Mouse (Mus musculus) limb, embryonic 12.5 days (tissue): ENCODE data around the gene Olfr633. TPM values are rescaled to one million over a fixed set of nuclear protein-coding genes. Genes with fewer than 3 reads are reported as not detected.

Experiments used
- polyA plus RNA-seq: library from polyadenylated mRNA; unstranded; fragments of >200 nt; fragmentation: Nextera tagmentation; extraction: Ambion mirVana; gene quantifications from 2 replicates; pipeline ENCODE4 v1.2.1, GENCODE M21; 2016

Gene Olfr633
- polyA plus RNA-seq, 1 experiment from 2014 or later, result not detected

Other genes starting within 250 kb of the Olfr633 start
- gene Olfr243, start 229.8 kb upstream of the Olfr633 start, polyA plus RNA-seq, result not detected in 2 replicates
- not detected in 2 replicates for gene Olfr628, start 214.1 kb upstream of the Olfr633 start, polyA plus RNA-seq
- gene Olfr629, start 199.5 kb upstream of the Olfr633 start, polyA plus RNA-seq, result not detected in 2 replicates
- gene Olfr630, start 187.1 kb upstream of the Olfr633 start, polyA plus RNA-seq, result not detected in 2 replicates
- not detected in 2 replicates for gene Olfr69, start 172.8 kb upstream of the Olfr633 start, polyA plus RNA-seq
- gene Olfr68, start 164.7 kb upstream of the Olfr633 start, polyA plus RNA-seq, result not detected in 2 replicates
- gene Olfr67, start 152.6 kb upstream of the Olfr633 start, polyA plus RNA-seq, result not detected in 2 replicates
- gene Hbb-bt, start 130.4 kb upstream of the Olfr633 start, polyA plus RNA-seq, result 836 and 850 TPM in 2 replicates
- 651 and 737 TPM in 2 replicates for gene Hbb-bs, start 116.3 kb upstream of the Olfr633 start, polyA plus RNA-seq
- gene Hbb-bh2, start 103.9 kb upstream of the Olfr633 start, polyA plus RNA-seq, result not detected in 2 replicates
- gene Hbb-bh1, start 101.3 kb upstream of the Olfr633 start, polyA plus RNA-seq, result 615 and 622 TPM in 2 replicates
- 8,935 and 9,118 TPM in 2 replicates for gene Hbb-y, start 91.2 kb upstream of the Olfr633 start, polyA plus RNA-seq
- not detected in 2 replicates for gene Olfr66, start 58.2 kb upstream of the Olfr633 start, polyA plus RNA-seq
- not detected in 2 replicates for gene Olfr64, start 50.0 kb upstream of the Olfr633 start, polyA plus RNA-seq
- gene Olfr65, start 41.0 kb upstream of the Olfr633 start, polyA plus RNA-seq, result not detected in 2 replicates
- not detected in 2 replicates for gene Olfr631, start 15.6 kb upstream of the Olfr633 start, polyA plus RNA-seq
- not detected in 2 replicates for gene Olfr632, start 10.1 kb upstream of the Olfr633 start, polyA plus RNA-seq
- gene Olfr635, start 26.7 kb downstream of the Olfr633 start, polyA plus RNA-seq, result not detected in 2 replicates
- not detected in 2 replicates for gene Olfr638, start 54.3 kb downstream of the Olfr633 start, polyA plus RNA-seq
- gene Olfr639, start 72.9 kb downstream of the Olfr633 start, polyA plus RNA-seq, result not detected in 2 replicates
- gene Olfr640, start 81.1 kb downstream of the Olfr633 start, polyA plus RNA-seq, result not detected in 2 replicates
- gene Olfr641, start 91.0 kb downstream of the Olfr633 start, polyA plus RNA-seq, result not detected in 2 replicates
- not detected in 2 replicates for gene Olfr642, start 108.2 kb downstream of the Olfr633 start, polyA plus RNA-seq
- not detected in 2 replicates for gene 4930516K23Rik, start 117.0 kb downstream of the Olfr633 start, polyA plus RNA-seq
- not detected in 2 replicates for gene Olfr644, start 127.4 kb downstream of the Olfr633 start, polyA plus RNA-seq
- not detected in 2 replicates for gene Olfr645, start 141.0 kb downstream of the Olfr633 start, polyA plus RNA-seq
- gene Olfr646, start 160.4 kb downstream of the Olfr633 start, polyA plus RNA-seq, result not detected in 2 replicates
- not detected in 2 replicates for gene Ubqln5, start 185.4 kb downstream of the Olfr633 start, polyA plus RNA-seq
- not detected in 2 replicates for gene Olfr643, start 193.0 kb downstream of the Olfr633 start, polyA plus RNA-seq
- gene Ubqln3, start 198.8 kb downstream of the Olfr633 start, polyA plus RNA-seq, result not detected in 2 replicates
- gene Ubqlnl, start 206.1 kb downstream of the Olfr633 start, polyA plus RNA-seq, result not detected in 2 replicates
- gene Olfm5, start 220.4 kb downstream of the Olfr633 start, polyA plus RNA-seq, result not detected in 2 replicates
- gene Olfr648, start 239.0 kb downstream of the Olfr633 start, polyA plus RNA-seq, result 0.23 and 0.26 TPM in 2 replicates